Mouse (Mus musculus) adrenal gland, postnatal 25 days (tissue): ENCODE measurements at regions not wholly inside any gene's neighbourhood (a gene's known extent, or its start where the extent isn't known, plus 50 kb on each side); places are given as distances from the start of the nearest gene placed in this dataset.
"Not testable (repeated sequence)": the region's sequence is repeated elsewhere in the genome, so short reads cannot be mapped to it uniquely, and the experiment has no call there.

Experiments
- DNase-seq: peaks from one replicate; pipeline ENCODE4 v3.0.0; 2021; ENCODE audit warnings: mixed read lengths

- DNase-seq, result no peak
These were observed 67.7 kb downstream of the Alg10b start for GRCm38 (mm10) chr15:90291848-90292247.

- DNase-seq, result no peak
These were observed 70.3 kb downstream of the Alg10b start for GRCm38 (mm10) chr15:90294353-90294922.

- DNase-seq, result no peak
These were observed 74.5 kb downstream of the Alg10b start for GRCm38 (mm10) chr15:90298566-90298965.

- DNase-seq, result no peak
These were observed 79.3 kb downstream of the Alg10b start for GRCm38 (mm10) chr15:90303393-90303792.

GRCm38 (mm10) chr15:90305051-90305450, 80.9 kb downstream of the Alg10b start:
- DNase-seq, result no peak

GRCm38 (mm10) chr15:90306866-90307265, 82.8 kb downstream of the Alg10b start:
- DNase-seq, result no peak

- DNase-seq, result not testable (repeated sequence)
These were observed 84.3 kb downstream of the Alg10b start for GRCm38 (mm10) chr15:90308433-90308832.

GRCm38 (mm10) chr15:90308869-90309268, 84.8 kb downstream of the Alg10b start:
- no peak for DNase-seq

GRCm38 (mm10) chr15:90309664-90310063, 85.6 kb downstream of the Alg10b start:
- no peak for DNase-seq

- no peak for DNase-seq
These were observed 97.7 kb downstream of the Alg10b start for GRCm38 (mm10) chr15:90321774-90322173.

- DNase-seq, result no peak
These were observed 109.2 kb downstream of the Alg10b start for GRCm38 (mm10) chr15:90333275-90333674.

GRCm38 (mm10) chr15:90333766-90334165, 109.7 kb downstream of the Alg10b start:
- no peak for DNase-seq

GRCm38 (mm10) chr15:90334406-90334805, 110.3 kb downstream of the Alg10b start:
- no peak for DNase-seq

- DNase-seq, result no peak
These were observed 111.4 kb downstream of the Alg10b start for GRCm38 (mm10) chr15:90335506-90335905.

- DNase-seq, result no peak
These were observed 116.0 kb downstream of the Alg10b start for GRCm38 (mm10) chr15:90340089-90340488.

GRCm38 (mm10) chr15:90341261-90341660, 117.2 kb downstream of the Alg10b start:
- DNase-seq, result no peak

- no peak for DNase-seq
These were observed 119.7 kb downstream of the Alg10b start for GRCm38 (mm10) chr15:90343771-90344170.

- DNase-seq, result no peak
These were observed 120.8 kb downstream of the Alg10b start for GRCm38 (mm10) chr15:90344956-90345355.

GRCm38 (mm10) chr15:90346162-90346561, 122.1 kb downstream of the Alg10b start:
- no peak for DNase-seq

- no peak for DNase-seq
These were observed 122.6 kb downstream of the Alg10b start for GRCm38 (mm10) chr15:90346757-90347156.

GRCm38 (mm10) chr15:90351898-90352297, 127.8 kb downstream of the Alg10b start:
- DNase-seq, result no peak

GRCm38 (mm10) chr15:90365656-90366055, 141.5 kb downstream of the Alg10b start:
- no peak for DNase-seq

- no peak for DNase-seq
These were observed 153.8 kb downstream of the Alg10b start for GRCm38 (mm10) chr15:90377959-90378358.

- no peak for DNase-seq
These were observed 172.8 kb downstream of the Alg10b start for GRCm38 (mm10) chr15:90396961-90397360.
